ENCODE assay signal across 10 mouse cellular contexts in genomic region chr6:50598560-50598959, GRCm38 (mm10). TPM values are rescaled to one million over a fixed set of nuclear protein-coding genes. Genes with fewer than 3 reads are reported as not detected.
A peak's percentile ranks its signal among the peaks of the same experiment; 100 is the strongest.
DNase-seq lines count a peak whose midpoint lies in the region; ATAC-seq and TF ChIP-seq lines count a peak whose summit lies in the region.
"Had no signal": no experiment of that assay in that cellular context is flagged by ENCODE, and none has a peak within 500 bp of the region (broad histone marks: within the 10 kb centered on the region; RNA-seq: fewer than 3 reads in every experiment).

No protein-coding gene starts in this region.

- TF ChIP-seq EP300 in heart, postnatal 0 days (IDR thresholded peaks at IDR 0.05; ENCODE audit: low read depth) = no peak

- 61% methylated on average over 5 of the region's 5 CpGs for WGBS in midbrain, postnatal 0 days
- WGBS in midbrain, embryonic 16.5 days = 59% methylated on average over 5 of the region's 5 CpGs
- 8% methylated on average over 5 of the region's 5 CpGs for WGBS in heart, postnatal 0 days

- H3K4me3 ChIP-seq in midbrain, postnatal 0 days (ENCODE audit: low read depth, low read length) = no peak overlapping the region
- no peak overlapping the region for H3K4me3 ChIP-seq in midbrain, embryonic 16.5 days (ENCODE audit: low read depth, low read length)
- no peak overlapping the region for H3K4me3 ChIP-seq in heart, postnatal 0 days (ENCODE audit: low read depth, low read length)
- H3K4me3 ChIP-seq: forebrain, embryonic 15.5 days had no signal

- no peaks in the 10 kb centered on the region for H3K4me1 ChIP-seq in midbrain, postnatal 0 days (ENCODE audit: insufficient read depth, low read length)
- peaks cover 6% of the 10 kb centered on the region for H3K4me1 ChIP-seq in midbrain, embryonic 16.5 days (ENCODE audit: control insufficient read depth, insufficient read depth, low read length)
- peaks cover 7% of the 10 kb centered on the region; the same call in 1 of the 2 replicates for H3K4me1 ChIP-seq in heart, postnatal 0 days (ENCODE audit: control insufficient read depth, insufficient read depth)

- H3K27ac ChIP-seq in midbrain, postnatal 0 days (ENCODE audit: low read depth, low read length) = no peak overlapping the region
- H3K27ac ChIP-seq in midbrain, embryonic 16.5 days (ENCODE audit: low read length) = no peak overlapping the region
- H3K27ac ChIP-seq in heart, postnatal 0 days (ENCODE audit: low read depth) = peak overlapping the region; percentile 8; the same call in 1 of the 2 replicates
- H3K27ac ChIP-seq: forebrain, embryonic 15.5 days had no signal

- no peak overlapping the region for H3K9ac ChIP-seq in midbrain, postnatal 0 days (replicated peaks; ENCODE audit: low read length, poor library complexity, severe bottlenecking)
- no peak overlapping the region for H3K9ac ChIP-seq in midbrain, embryonic 16.5 days (ENCODE audit: low read depth, low read length)
- no peak overlapping the region; the same call in 1 of the 2 replicates for H3K9ac ChIP-seq in heart, postnatal 0 days (replicated peaks; ENCODE audit: low read depth, low read length)
- H3K9ac ChIP-seq: forebrain, embryonic 15.5 days had no signal

- peak; percentile 36 for DNase-seq in gastrocnemius, postnatal 10 days
- DNase-seq in gastrocnemius, adult 8-10 months (ENCODE audit: low spot score in 2 of 2) = no peak
- peak; percentile 70 for DNase-seq in midbrain, postnatal 0 days (ENCODE audit: low spot score)
- peak; percentile 50 for DNase-seq in heart, postnatal 0 days (ENCODE audit: low spot score)
- peak; percentile 49 for DNase-seq in lung, postnatal 25 days (ENCODE audit: low spot score)
- DNase-seq in frontal cortex, postnatal 36 days (ENCODE audit: low spot score in 2 of 2) = no peak
- no peak for DNase-seq in ovary, postnatal 10 days (ENCODE audit: low spot score)

- H3K4me2 ChIP-seq in midbrain, postnatal 0 days (ENCODE audit: low read depth, low read length, poor library complexity, severe bottlenecking) = no peak overlapping the region
- H3K4me2 ChIP-seq in midbrain, embryonic 16.5 days (ENCODE audit: low read length) = no peak overlapping the region
- H3K4me2 ChIP-seq in heart, postnatal 0 days (ENCODE audit: low read depth, low read length) = no peak overlapping the region
- H3K4me2 ChIP-seq: forebrain, embryonic 15.5 days had no signal

- H3K9me3 ChIP-seq in midbrain, postnatal 0 days (ENCODE audit: low read length) = no peaks in the 10 kb centered on the region
- no peaks in the 10 kb centered on the region for H3K9me3 ChIP-seq in midbrain, embryonic 16.5 days (replicated peaks; ENCODE audit: control insufficient read depth, low read length, poor library complexity, severe bottlenecking)
- no peaks in the 10 kb centered on the region for H3K9me3 ChIP-seq in heart, postnatal 0 days (replicated peaks; ENCODE audit: control insufficient read depth, low read length)
- H3K9me3 ChIP-seq: forebrain, embryonic 15.5 days had no signal

- no peak for ATAC-seq in midbrain, postnatal 0 days (ENCODE audit: low FRiP score)
- ATAC-seq in midbrain, embryonic 16.5 days = no peak
- ATAC-seq in heart, postnatal 0 days (ENCODE audit: insufficient read depth, low read depth) = no peak
- ATAC-seq: forebrain, embryonic 15.5 days had no signal

- no peak for TF ChIP-seq CTCF in midbrain, postnatal 0 days (IDR thresholded peaks at IDR 0.05)
- 0 out of 2 replicates have a peak, but pooled peaks have one; percentile 7 for TF ChIP-seq CTCF in heart, postnatal 0 days (IDR thresholded peaks at IDR 0.05; ENCODE audit: low read depth)

- no peaks in the 10 kb centered on the region for H3K36me3 ChIP-seq in midbrain, postnatal 0 days (ENCODE audit: insufficient read depth, low read length)
- H3K36me3 ChIP-seq in midbrain, embryonic 16.5 days (ENCODE audit: control insufficient read depth, insufficient read depth, low read length) = no peaks in the 10 kb centered on the region; the same call in 1 of the 2 replicates
- H3K36me3 ChIP-seq in heart, postnatal 0 days (replicated peaks; ENCODE audit: control insufficient read depth, insufficient read depth, low read length) = no peaks in the 10 kb centered on the region
- H3K36me3 ChIP-seq: forebrain, embryonic 15.5 days had no signal

- H3K27me3 ChIP-seq in midbrain, postnatal 0 days (ENCODE audit: insufficient read depth, low read length) = no peaks in the 10 kb centered on the region
- no peaks in the 10 kb centered on the region for H3K27me3 ChIP-seq in midbrain, embryonic 16.5 days (ENCODE audit: control insufficient read depth, insufficient read depth, low read depth, low read length)
- no peaks in the 10 kb centered on the region for H3K27me3 ChIP-seq in heart, postnatal 0 days (ENCODE audit: control insufficient read depth, insufficient read depth, low read length)
- H3K27me3 ChIP-seq: forebrain, embryonic 15.5 days had no signal

RNA-seq across cellular contexts. Expression of gene 4921507P07Rik, which starts 2.1 kb away (rescaled TPM):
- total RNA-seq in gastrocnemius, postnatal 10 days (2021) = under 1 TPM; 0.19 to 0.36 TPM
- under 1 TPM; 0.49 to 0.78 (median 0.63) TPM for total RNA-seq in gastrocnemius, adult 8-10 months (2022)
- total RNA-seq in midbrain, postnatal 0 days (2014; rRNA removed) = 3.3 and 5.1 TPM in 2 replicates
- polyA plus RNA-seq in midbrain, postnatal 0 days (2015; fragmentation: Nextera tagmentation; extraction: Ambion mirVana) = 3.6 and 4.4 TPM in 2 replicates
- polyA plus RNA-seq in midbrain, embryonic 16.5 days (2015; fragmentation: Nextera tagmentation; extraction: Ambion mirVana) = 4.0 and 4.3 TPM in 2 replicates
- not detected in 2 replicates for total RNA-seq in heart, postnatal 0 days (2014; rRNA removed; ENCODE audit: low replicate concordance)
- polyA plus RNA-seq in heart, postnatal 0 days (2015; fragmentation: Nextera tagmentation; extraction: Ambion mirVana) = 0.30 TPM in 2 replicates

RNA-seq across cellular contexts. Expression of gene Cycs, which starts 32.2 kb away (rescaled TPM):
- 10 to 100 TPM; 77.5 to 85.0 TPM for total RNA-seq in gastrocnemius, postnatal 10 days (2021)
- 10 to 100 TPM; 72.2 to 82.1 (median 74.0) TPM for total RNA-seq in gastrocnemius, adult 8-10 months (2022)
- total RNA-seq in midbrain, postnatal 0 days (2014; rRNA removed) = 37.0 and 46.2 TPM in 2 replicates
- 82.3 and 83.3 TPM in 2 replicates for polyA plus RNA-seq in midbrain, postnatal 0 days (2015; fragmentation: Nextera tagmentation; extraction: Ambion mirVana)
- 68.8 and 73.5 TPM in 2 replicates for polyA plus RNA-seq in midbrain, embryonic 16.5 days (2015; fragmentation: Nextera tagmentation; extraction: Ambion mirVana)
- total RNA-seq in heart, postnatal 0 days (2014; rRNA removed; ENCODE audit: low replicate concordance) = 86.9 and 87.9 TPM in 2 replicates
- polyA plus RNA-seq in heart, postnatal 0 days (2015; fragmentation: Nextera tagmentation; extraction: Ambion mirVana) = 391 and 413 TPM in 2 replicates

RNA-seq across cellular contexts. Expression of gene Npvf, which starts 55.7 kb away (rescaled TPM):
- total RNA-seq in gastrocnemius, postnatal 10 days (2021) = not detected
- total RNA-seq in gastrocnemius, adult 8-10 months (2022) = not detected
- total RNA-seq in midbrain, postnatal 0 days (2014; rRNA removed) = not detected in 2 replicates
- 2.1 and 3.3 TPM in 2 replicates for polyA plus RNA-seq in midbrain, postnatal 0 days (2015; fragmentation: Nextera tagmentation; extraction: Ambion mirVana)
- 1.3 and 1.5 TPM in 2 replicates for polyA plus RNA-seq in midbrain, embryonic 16.5 days (2015; fragmentation: Nextera tagmentation; extraction: Ambion mirVana)
- total RNA-seq in heart, postnatal 0 days (2014; rRNA removed; ENCODE audit: low replicate concordance) = not detected in 2 replicates
- not detected in 2 replicates for polyA plus RNA-seq in heart, postnatal 0 days (2015; fragmentation: Nextera tagmentation; extraction: Ambion mirVana)
- total RNA-seq: layer of hippocampus, postnatal 14 days had no signal

Comparison
In these comparisons a context has a peak if more than half of its experiments do, and no peak if none do; other contexts are left out.
1. DNase-seq: peak in gastrocnemius, postnatal 10 days (single experiment), midbrain, postnatal 0 days (single experiment), heart, postnatal 0 days (single experiment) and lung, postnatal 25 days (single experiment); none in gastrocnemius, adult 8-10 months (0 of 2), frontal cortex, postnatal 36 days (0 of 2) and ovary, postnatal 10 days (single experiment).